Mouse (Mus musculus): Measurements from ENCODE around the gene Mtmr12.

- no peak for TF ChIP-seq CTCF (IDR thresholded peaks at IDR 0.05 in 2 of 3, conservative IDR thresholded peaks at IDR 0.05 in 1 of 3; ENCODE audit: control insufficient read depth in 1 of 3, insufficient read depth in 1 of 3, low read depth in 2 of 3, low read length in 3 of 3, poor library complexity in 1 of 3, severe bottlenecking in 1 of 3)
- no peak for TF ChIP-seq POLR2AphosphoS2 (IDR thresholded peaks at IDR 0.05; ENCODE audit: low read length)
- no peak for TF ChIP-seq ZNF384 (IDR thresholded peaks at IDR 0.05; ENCODE audit: low read depth, low read length)
- TF ChIP-seq SIN3A (IDR thresholded peaks at IDR 0.05; ENCODE audit: low read length) = no peak
- TF ChIP-seq GATA1 (IDR thresholded peaks at IDR 0.05; ENCODE audit: low read depth, low read length) = no peak
Measured at GRCm38 (mm10) chr15:12279816-12280215, 75.0 kb downstream of the Mtmr12 start.

Measured in MEL (cell line).